Mouse (Mus musculus) kidney, adult 11 months (tissue): Measurements from ENCODE around the gene Cela2a.
"Not testable (repeated sequence)": the region's sequence is repeated elsewhere in the genome, so short reads cannot be mapped to it uniquely, and the experiment has no call there.

ENCODE experiments used
- DNase-seq: peaks from one replicate; pipeline ENCODE4 v3.0.0; 2022

Cela2a gene

GRCm38 (mm10) chr4:141796356-141796755, 29.6 kb downstream of the Cela2a start:
- no peak for DNase-seq

GRCm38 (mm10) chr4:141794152-141794535, 31.8 kb downstream of the Cela2a start:
- DNase-seq, result no peak

GRCm38 (mm10) chr4:141793282-141794151, 32.4 kb downstream of the Cela2a start, which contains the start of gene Casp9:
TSS of gene Casp9 (plus strand) at chr4:141793612.
- DNase-seq, result peak; percentile 98

GRCm38 (mm10) chr4:141792554-141793281, 33.2 kb downstream of the Cela2a start:
- DNase-seq, result peak; percentile 19

GRCm38 (mm10) chr4:141791951-141792350, 34.0 kb downstream of the Cela2a start:
- DNase-seq, result peak; percentile 21

GRCm38 (mm10) chr4:141791486-141791885, 34.5 kb downstream of the Cela2a start:
- DNase-seq, result peak; percentile 17

- DNase-seq, result peak; percentile 99
Observed at GRCm38 (mm10) chr4:141790524-141790990, 35.4 kb downstream of the Cela2a start, which contains the start of gene Dnajc16. TSS of gene Dnajc16 (minus strand) at chr4:141790931.

GRCm38 (mm10) chr4:141789564-141790218, 36.3 kb downstream of the Cela2a start:
- no peak for DNase-seq

GRCm38 (mm10) chr4:141787462-141787861, 38.5 kb downstream of the Cela2a start:
- DNase-seq, result peak; percentile 28

- peak; percentile 82 for DNase-seq
Observed at GRCm38 (mm10) chr4:141787046-141787445, 38.9 kb downstream of the Cela2a start.

GRCm38 (mm10) chr4:141786141-141786540, 39.8 kb downstream of the Cela2a start:
- no peak for DNase-seq

GRCm38 (mm10) chr4:141784835-141785234, 41.1 kb downstream of the Cela2a start:
- no peak for DNase-seq

- DNase-seq, result no peak
Observed at GRCm38 (mm10) chr4:141781201-141781985, 44.6 kb downstream of the Cela2a start.

GRCm38 (mm10) chr4:141779828-141780227, 46.1 kb downstream of the Cela2a start:
- no peak for DNase-seq

GRCm38 (mm10) chr4:141773019-141773418, 52.9 kb downstream of the Cela2a start:
- not testable (repeated sequence) for DNase-seq

- DNase-seq, result no peak
Observed at GRCm38 (mm10) chr4:141771823-141772222, 54.1 kb downstream of the Cela2a start.

- no peak for DNase-seq
Observed at GRCm38 (mm10) chr4:141769501-141770160, 56.3 kb downstream of the Cela2a start.

GRCm38 (mm10) chr4:141767353-141768036, 58.5 kb downstream of the Cela2a start:
- no peak for DNase-seq

GRCm38 (mm10) chr4:141766668-141767352, 59.1 kb downstream of the Cela2a start:
- DNase-seq, result peak; percentile 30

GRCm38 (mm10) chr4:141766316-141766667, 59.7 kb downstream of the Cela2a start:
- no peak for DNase-seq

- DNase-seq, result no peak
Observed at GRCm38 (mm10) chr4:141765008-141765407, 61.0 kb downstream of the Cela2a start.
